Mouse (Mus musculus) ES-E14 (cell line): ENCODE measurements around the gene Fbln7. TPM values are rescaled to one million over a fixed set of nuclear protein-coding genes. Genes with fewer than 3 reads are reported as not detected.

Source experiments
- DNase-seq: peaks from one replicate; pipeline ENCODE4 v3.0.0-alpha.2; 2013; ENCODE audit warnings: low read depth, low spot score
- H3K27ac ChIP-seq: 2 replicates; pipeline ENCODE4 v1.5.1; 2012; ENCODE audit warnings: low read depth, mild to moderate bottlenecking, low read length, moderate library complexity, mixed read lengths; ENCODE audit not compliant: poor library complexity, insufficient read depth, severe bottlenecking
- H3K36me3 ChIP-seq: 2 replicates; pipeline ENCODE4 v1.6.1; 2012; ENCODE audit warnings: mild to moderate bottlenecking, low read length, moderate library complexity, mixed read lengths; ENCODE audit not compliant: control insufficient read depth, poor library complexity, insufficient read depth, severe bottlenecking
- H3K4me1 ChIP-seq, 2 experiments: fragments of 150-350 bp in 1 of 2; sonication (generic) in 1 of 2; 2 replicates each; pipeline ENCODE4 v1.6.1; 2012; ENCODE audit warnings: low read length in 2 of 2, mild to moderate bottlenecking in 1 of 2, mixed read lengths in 1 of 2; ENCODE audit not compliant: control insufficient read depth in 2 of 2, insufficient read depth in 2 of 2, poor library complexity in 1 of 2
- H3K4me3 ChIP-seq, 2 experiments: fragments of 150-350 bp in 1 of 2; sonication (generic) in 1 of 2; 2 replicates each; pipeline ENCODE4 v1.5.1; 2012; ENCODE audit warnings: low read length in 2 of 2, low read depth in 1 of 2, mild to moderate bottlenecking in 1 of 2, mixed read lengths in 1 of 2; ENCODE audit not compliant: insufficient read depth in 1 of 2, poor library complexity in 1 of 2, severe bottlenecking in 1 of 2
- H3K9ac ChIP-seq: 2 replicates; pipeline ENCODE4 v1.6.1; 2012; ENCODE audit warnings: low read depth, mild to moderate bottlenecking, low read length, mixed read lengths; ENCODE audit not compliant: poor library complexity, insufficient read depth, severe bottlenecking
- H3K9me3 ChIP-seq: fragments of 150-350 bp; sonication (generic); 2 replicates; pipeline ENCODE4 v1.6.1; 2012; ENCODE audit warnings: low read depth, mild to moderate bottlenecking, low read length; ENCODE audit not compliant: control insufficient read depth, insufficient read depth
- CHD2 ChIP-seq: IDR thresholded peaks from 2 replicates; pipeline ENCODE4 v1.6.1; 2014; ENCODE audit warnings: mild to moderate bottlenecking, low read depth, low read length, inconsistent platforms
- HCFC1 ChIP-seq: IDR thresholded peaks from 2 replicates; pipeline ENCODE4 v1.6.1; 2012; ENCODE audit warnings: low read length, inconsistent platforms, borderline replicate concordance; ENCODE audit not compliant: insufficient read depth
- MAFK ChIP-seq: IDR thresholded peaks from 2 replicates; pipeline ENCODE4 v1.6.1; 2014; ENCODE audit warnings: mild to moderate bottlenecking, low read depth, low read length, inconsistent platforms; ENCODE audit not compliant: insufficient read depth
- ZC3H11A ChIP-seq: IDR thresholded peaks from 2 replicates; pipeline ENCODE4 v1.6.1; 2012; ENCODE audit warnings: low read depth, mild to moderate bottlenecking, inconsistent platforms, low read length, borderline replicate concordance
- ZNF384 ChIP-seq: IDR thresholded peaks from 2 replicates; pipeline ENCODE4 v1.6.1; 2012; ENCODE audit warnings: low read depth, low read length, inconsistent platforms
- in situ Hi-C, 2 experiments: fragments of 600-800 bp; cut with MboI; formaldehyde crosslinking; loops; one replicate each; pipeline ENCODE4 v1.15.1; 2025; ENCODE audit warnings: low sequenced_read_pairs in 2 of 2, inconsistent platforms in 1 of 2; ENCODE audit not compliant: unreplicated experiment in 2 of 2
- total RNA-seq: library from RNA; depleted of rRNA; stranded (reverse); fragments of 300-350 nt; gene quantifications from 2 replicates; pipeline ENCODE4 v1.2.3, GENCODE M21; 2012

Fbln7 gene
- total RNA-seq, 1 experiment, result 0.22 TPM

DNA sequence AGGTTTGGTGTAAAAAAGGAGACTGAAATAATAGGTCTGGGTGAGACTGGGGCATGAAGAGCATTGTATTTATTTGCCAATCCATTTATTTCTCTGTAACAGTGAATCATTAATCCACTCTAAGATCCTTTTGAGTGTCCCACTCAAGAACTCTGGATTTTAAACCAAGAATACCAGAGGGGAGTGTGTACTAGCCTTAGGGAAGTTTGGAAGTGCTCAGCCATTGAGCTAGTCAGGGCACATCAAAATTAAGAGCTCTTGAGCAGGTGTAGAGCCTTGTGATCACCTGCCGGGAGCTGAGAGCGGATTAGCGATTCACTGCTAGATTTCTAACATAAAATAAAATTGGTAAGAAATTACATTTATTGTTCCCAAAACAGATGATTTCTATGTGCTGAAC is 24.2 kb upstream of the Fbln7 start:
- Histone ChIP-seq H3K4me1 (no peaks in the 10 kb centered on the region), H3K36me3 (peaks cover 9% of the 10 kb centered on the region), H3K9ac (no peak overlapping the region), H3K4me3 (no peak overlapping the region), H3K9me3 (no peaks in the 10 kb centered on the region), H3K27ac (no peak overlapping the region)
- no peak for TF ChIP-seq ZC3H11A
- no peak for TF ChIP-seq CHD2
- no peak for TF ChIP-seq ZNF384
- TF ChIP-seq MAFK, result no peak
- no peak for TF ChIP-seq HCFC1
- in situ Hi-C loops, result no loop called here
- DNase-seq, result no peak

DNA sequence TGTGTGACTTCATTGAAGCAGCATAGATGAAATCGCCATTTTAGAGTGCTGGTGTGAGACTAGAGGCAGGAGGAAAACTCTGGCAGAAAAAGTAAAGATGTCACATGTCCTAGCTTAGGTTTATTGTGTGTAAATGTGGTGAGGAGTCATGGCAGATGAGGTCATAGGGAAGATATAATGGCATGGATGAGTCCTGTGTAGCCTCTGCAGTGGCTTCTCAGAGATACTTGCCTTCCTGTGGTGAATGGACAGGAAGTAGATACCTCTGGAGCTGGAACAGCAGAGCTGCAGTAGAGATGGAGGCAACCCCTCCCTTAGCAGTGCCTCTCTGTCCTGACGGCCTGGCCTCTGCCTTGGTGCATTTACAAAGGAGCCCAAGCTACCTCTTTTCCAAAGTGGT is 23.3 kb upstream of the Fbln7 start:
- Histone ChIP-seq H3K9ac (no peak overlapping the region), H3K4me1 (no peaks in the 10 kb centered on the region), H3K9me3 (no peaks in the 10 kb centered on the region), H3K27ac (no peak overlapping the region), H3K36me3 (peaks cover 9% of the 10 kb centered on the region), H3K4me3 (no peak overlapping the region)
- TF ChIP-seq ZNF384 (no peak), CHD2 (no peak), MAFK (no peak), HCFC1 (no peak), ZC3H11A (no peak)
- in situ Hi-C loops, result no loop called here
- no peak for DNase-seq

DNA sequence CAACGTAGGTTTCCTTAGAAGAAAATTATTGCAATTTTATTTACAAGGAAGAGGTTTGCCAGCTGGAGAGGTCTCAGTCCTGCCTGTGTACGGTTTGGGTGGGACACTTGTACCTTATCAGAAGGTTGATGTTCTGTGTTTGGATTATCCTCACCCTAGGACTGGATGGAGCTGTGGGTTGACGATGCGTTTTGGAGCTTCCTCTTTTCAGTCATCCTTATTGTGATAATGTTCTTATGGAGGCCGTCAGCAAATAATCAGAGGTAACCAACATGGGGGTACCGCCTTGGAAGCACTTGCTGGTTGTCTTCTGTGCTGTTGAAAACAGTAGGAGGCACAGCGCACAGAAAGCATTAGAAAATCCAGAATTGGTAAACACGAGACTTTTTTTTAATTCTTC is 20.3 kb upstream of the Fbln7 start:
- Histone ChIP-seq H3K36me3 (peaks cover 8% of the 10 kb centered on the region), H3K9ac (no peak overlapping the region), H3K9me3 (no peaks in the 10 kb centered on the region), H3K4me1 (no peaks in the 10 kb centered on the region), H3K27ac (no peak overlapping the region), H3K4me3 (no peak overlapping the region)
- TF ChIP-seq ZNF384, result no peak
- TF ChIP-seq CHD2, result no peak
- no peak for TF ChIP-seq MAFK
- TF ChIP-seq ZC3H11A, result no peak
- in situ Hi-C loops, result no loop called here
- no peak for DNase-seq

DNA sequence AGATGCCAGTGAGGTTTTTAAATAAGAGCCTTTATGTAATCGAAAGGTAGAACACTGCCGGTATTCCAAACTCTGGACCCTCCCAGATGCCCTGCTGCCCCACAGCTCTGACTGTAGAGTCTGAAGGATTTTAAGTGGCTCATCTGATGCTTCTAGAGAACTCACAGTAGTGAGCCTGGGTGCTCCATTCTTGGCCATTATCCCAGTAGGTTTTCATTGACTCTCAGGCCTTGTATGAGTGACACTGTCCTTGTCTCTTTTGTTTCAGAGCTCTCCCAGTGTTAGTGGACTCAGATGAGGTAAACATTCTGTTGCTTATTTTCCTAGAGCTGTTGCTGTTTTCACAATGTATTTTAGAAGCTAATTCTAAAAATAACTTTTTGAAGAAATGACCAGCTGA is 12.7 kb upstream of the Fbln7 start:
- Histone ChIP-seq H3K9me3 (no peaks in the 10 kb centered on the region), H3K27ac (no peak overlapping the region), H3K4me3 (no peak overlapping the region), H3K4me1 (no peaks in the 10 kb centered on the region), H3K36me3 (peaks cover 2% of the 10 kb centered on the region), H3K9ac (no peak overlapping the region)
- TF ChIP-seq MAFK (no peak), CHD2 (no peak), ZC3H11A (no peak), HCFC1 (no peak), ZNF384 (no peak)
- DNase-seq, result no peak
- in situ Hi-C loops, result no loop called here

DNA sequence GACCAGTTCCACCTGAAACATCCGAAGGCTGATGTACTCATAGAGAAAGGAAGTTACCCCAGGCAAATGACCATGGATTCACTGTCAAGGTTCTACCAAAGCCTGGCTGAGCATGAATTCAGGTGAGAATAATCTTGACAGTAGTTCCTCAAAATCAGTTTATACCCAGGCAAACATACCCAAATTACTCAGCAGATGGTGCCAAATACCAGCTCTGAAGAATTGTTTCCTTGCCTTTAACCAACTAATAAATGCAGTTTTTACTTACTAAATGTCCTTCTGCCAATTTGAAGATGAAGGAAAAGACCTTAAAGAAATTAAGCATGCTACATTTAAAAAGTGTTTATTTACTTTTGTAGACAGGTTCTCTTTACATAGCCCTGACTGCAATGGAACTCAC is 6.1 kb upstream of the Fbln7 start:
- DNase-seq, result no peak
- Histone ChIP-seq H3K4me3 (no peak overlapping the region), H3K36me3 (no peaks in the 10 kb centered on the region), H3K27ac (no peak overlapping the region), H3K4me1 (no peaks in the 10 kb centered on the region), H3K9ac (no peak overlapping the region), H3K9me3 (no peaks in the 10 kb centered on the region)
- in situ Hi-C loops, result no loop called here
- TF ChIP-seq ZNF384 (no peak), ZC3H11A (no peak), MAFK (no peak), HCFC1 (no peak), CHD2 (no peak)
